Mouse (Mus musculus) olfactory bulb, adult 2 months (tissue): ENCODE measurements around the gene 6330409D20Rik. TPM values are rescaled to one million over a fixed set of nuclear protein-coding genes. Genes with fewer than 3 reads are reported as not detected.
A peak's percentile ranks its signal among the peaks of the same experiment; 100 is the strongest.

ENCODE experiments used
- H3K27ac ChIP-seq: fragments of 200-500 bp; 2 replicates; pipeline ENCODE4 v1.5.1; 2012; ENCODE audit warnings: low read depth, low read length; ENCODE audit not compliant: insufficient read depth
- H3K4me1 ChIP-seq: fragments of 200-500 bp; 2 replicates; pipeline ENCODE4 v1.6.1; 2012; ENCODE audit warnings: low read length; ENCODE audit not compliant: control insufficient read depth, insufficient read depth
- H3K4me3 ChIP-seq: fragments of 200-500 bp; 2 replicates; pipeline ENCODE4 v1.5.1; 2012; ENCODE audit warnings: mild to moderate bottlenecking, low read depth, low read length, moderate library complexity; ENCODE audit not compliant: insufficient read depth
- CTCF ChIP-seq: fragments of 200-500 bp; IDR thresholded peaks from 2 replicates; pipeline ENCODE4 v1.5.1; 2012; ENCODE audit warnings: low read depth, mild to moderate bottlenecking, low read length, moderate library complexity; ENCODE audit not compliant: insufficient read depth
- POLR2A ChIP-seq: fragments of 200-500 bp; IDR thresholded peaks from 2 replicates; pipeline ENCODE4 v1.6.1; 2012; ENCODE audit warnings: mild to moderate bottlenecking, low read depth, low read length, moderate library complexity; ENCODE audit not compliant: insufficient read depth
- WGBS: fragments of 180-500 bp; shearing (Covaris S2); methylation state at CpG from one replicate; pipeline ENCODE4 v1.1.7; 2018; 5-methylcytosine and 5-hydroxymethylcytosine counted together
- polyA plus RNA-seq: library from polyadenylated mRNA; stranded (reverse); fragments of >200 nt; gene quantifications from 2 replicates; pipeline ENCODE4 v1.2.4, GENCODE M21; 2012; ENCODE audit warnings: low replicate concordance; ENCODE audit not compliant: missing spikeins, insufficient read depth, insufficient read length

Gene 6330409D20Rik
- polyA plus RNA-seq, 1 experiment = not detected

DNA sequence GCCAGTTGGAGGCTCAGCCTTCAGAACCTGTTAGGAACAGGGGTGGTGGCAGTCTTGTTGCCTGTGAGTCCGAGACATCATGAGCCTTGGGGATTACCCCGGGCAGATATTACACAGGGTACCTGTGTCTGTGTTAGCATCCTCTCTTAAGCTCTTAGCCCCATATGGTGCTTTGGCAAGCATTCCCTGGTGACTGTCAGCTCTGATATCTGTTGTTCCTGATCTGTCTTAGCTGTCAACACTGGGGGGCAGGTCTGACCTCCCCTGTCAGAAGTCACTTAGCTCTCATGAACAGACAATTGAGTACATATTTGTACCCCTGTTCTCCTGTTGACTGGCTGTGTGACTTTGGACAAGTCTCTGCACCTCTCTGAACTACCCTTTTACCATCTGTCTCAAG is 18.2 kb upstream of the 6330409D20Rik start:
- Histone ChIP-seq H3K4me1 (peaks cover 7% of the 10 kb centered on the region), H3K27ac (no peak overlapping the region)

GRCm38 (mm10) chr2:32758503-32758902 is 17.7 kb upstream of the 6330409D20Rik start:
- Histone ChIP-seq H3K27ac (no peak overlapping the region), H3K4me1 (peaks cover 7% of the 10 kb centered on the region), H3K4me3 (no peak overlapping the region)
- TF ChIP-seq CTCF (no peak), POLR2A (no peak)
- 85% methylated on average over 8 of the region's 8 CpGs for WGBS

More for the DNA sequence above, 18.2 kb upstream of the 6330409D20Rik start:
- no peak overlapping the region for H3K4me3 ChIP-seq
- 88% methylated on average over 2 of the region's 2 CpGs for WGBS
- TF ChIP-seq POLR2A = no peak
- TF ChIP-seq CTCF = no peak

DNA sequence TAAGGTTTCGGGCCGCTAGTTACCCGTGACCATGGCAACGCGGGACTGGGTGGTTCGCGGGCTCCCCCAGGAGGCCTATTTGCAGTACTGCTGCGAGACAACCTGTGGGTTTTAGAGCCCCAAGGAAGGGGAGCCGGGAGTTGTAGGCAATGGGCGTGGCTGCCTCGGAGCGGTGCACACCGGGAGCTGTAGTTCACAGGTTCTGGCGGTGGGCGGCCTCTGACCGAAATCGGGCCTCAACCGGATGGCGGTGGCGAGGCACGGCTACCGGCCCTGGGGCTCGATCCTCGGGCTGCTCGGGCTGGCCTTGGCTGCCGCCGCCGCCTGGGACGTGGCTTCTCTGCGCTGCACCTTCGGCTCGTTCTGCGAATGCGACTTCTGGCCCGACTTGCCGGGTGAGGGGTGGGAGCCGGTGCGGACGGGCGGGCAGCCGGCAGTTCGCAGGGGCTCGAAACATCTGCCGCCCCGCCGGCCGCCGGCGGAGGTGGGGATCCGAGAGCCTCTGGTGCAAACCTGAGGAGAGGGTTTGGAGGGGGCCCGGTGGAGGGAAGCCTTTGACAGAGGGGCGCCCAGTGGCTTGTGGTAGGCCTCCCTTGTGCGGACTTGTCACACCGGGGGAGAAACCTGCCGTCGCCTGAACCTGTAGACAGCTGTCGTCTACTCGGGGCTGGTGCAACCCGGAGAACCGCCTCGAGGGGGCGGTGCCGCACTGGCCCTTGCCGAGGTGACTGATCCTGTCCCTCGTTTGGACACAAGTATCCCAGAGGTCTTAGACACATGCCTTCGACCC is 16.4 kb upstream of the 6330409D20Rik start, which contains the start of gene Tor2a:
Gene Tor2a (plus strand): TSS at position 179 of the 790 bp plus-strand sequence.
- H3K4me1 ChIP-seq = peaks cover 7% of the 10 kb centered on the region
- H3K4me3 ChIP-seq = peak within 1 kb of the TSS; percentile 94
- peak; percentile 93 for TF ChIP-seq CTCF
- TF ChIP-seq POLR2A = peak; percentile 66
- WGBS = under 1% methylated on average over 66 of the region's 66 CpGs
- peak within 1 kb of the TSS; percentile 93 for H3K27ac ChIP-seq

DNA sequence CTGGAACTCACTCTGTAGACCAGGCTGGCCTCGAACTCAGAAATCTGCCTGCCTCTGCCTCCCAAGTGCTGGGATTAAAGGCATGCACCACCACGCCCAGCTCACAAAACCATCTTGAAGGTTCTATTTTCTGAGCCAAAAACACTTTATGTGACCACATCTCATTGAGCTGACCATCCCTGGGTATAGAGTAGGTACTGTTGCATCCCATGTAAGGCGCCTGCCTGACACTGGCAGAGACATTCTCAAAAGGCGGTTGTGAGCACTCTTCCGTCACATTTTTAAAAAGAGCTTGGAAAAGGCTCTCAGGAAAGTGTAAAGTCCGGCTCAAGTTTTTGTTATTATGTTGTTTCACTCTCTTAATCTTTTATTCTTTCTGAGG is 15.8 kb upstream of the 6330409D20Rik start:
- Histone ChIP-seq H3K27ac (no peak overlapping the region), H3K4me1 (peaks cover 7% of the 10 kb centered on the region), H3K4me3 (no peak overlapping the region)
- WGBS = 33% methylated on average over 6 of the region's 6 CpGs
- TF ChIP-seq CTCF (no peak), POLR2A (no peak)

DNA sequence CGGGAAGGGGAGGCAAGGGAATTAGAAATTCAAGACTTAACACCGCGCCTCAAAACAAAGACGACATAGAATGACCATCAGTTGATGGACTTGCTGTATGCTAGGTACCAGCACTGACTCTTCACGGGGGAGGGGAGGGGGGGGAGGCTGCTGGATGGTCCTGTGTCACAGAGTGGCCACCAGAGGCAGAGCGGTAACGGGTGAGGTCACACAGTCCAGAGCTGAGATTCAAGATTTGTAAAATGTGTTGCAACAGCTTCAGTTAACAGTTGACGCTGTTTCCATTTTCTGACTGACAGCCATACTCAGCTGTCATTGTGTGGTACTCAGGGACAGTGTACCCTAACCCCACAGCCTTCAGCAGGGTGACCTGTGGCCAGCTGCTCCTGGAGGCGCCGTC is 11.4 kb upstream of the 6330409D20Rik start:
- no peak overlapping the region for H3K4me3 ChIP-seq
- peaks cover 6% of the 10 kb centered on the region; the same call in 1 of the 2 replicates for H3K4me1 ChIP-seq
- no peak overlapping the region for H3K27ac ChIP-seq
- WGBS = 71% methylated on average over 10 of the region's 10 CpGs
- TF ChIP-seq POLR2A (no peak), CTCF (no peak)

GRCm38 (mm10) chr2:32751665-32752033 is 10.8 kb upstream of the 6330409D20Rik start:
- no peak overlapping the region for H3K27ac ChIP-seq
- TF ChIP-seq CTCF (no peak), POLR2A (no peak)
- H3K4me3 ChIP-seq = no peak overlapping the region; the same call in 1 of the 2 replicates
- peaks cover 6% of the 10 kb centered on the region; the same call in 1 of the 2 replicates for H3K4me1 ChIP-seq
- WGBS = 38% methylated on average over 10 of the region's 10 CpGs

- Histone ChIP-seq H3K4me3 (no peak overlapping the region; the same call in 1 of the 2 replicates), H3K27ac (no peak overlapping the region), H3K4me1 (peaks cover 6% of the 10 kb centered on the region; the same call in 1 of the 2 replicates)
- WGBS = 36% methylated on average over 31 of the region's 31 CpGs
- no peak for TF ChIP-seq CTCF
- no peak for TF ChIP-seq POLR2A
Measured at GRCm38 (mm10) chr2:32750887-32751664, 10.3 kb upstream of the 6330409D20Rik start.

- Histone ChIP-seq H3K4me3 (no peak overlapping the region), H3K4me1 (peaks cover 6% of the 10 kb centered on the region; the same call in 1 of the 2 replicates), H3K27ac (no peak overlapping the region)
- 71% methylated on average over 7 of the region's 7 CpGs for WGBS
- TF ChIP-seq CTCF = no peak
- no peak for TF ChIP-seq POLR2A
Measured at GRCm38 (mm10) chr2:32750199-32750598, 9.4 kb upstream of the 6330409D20Rik start.

DNA sequence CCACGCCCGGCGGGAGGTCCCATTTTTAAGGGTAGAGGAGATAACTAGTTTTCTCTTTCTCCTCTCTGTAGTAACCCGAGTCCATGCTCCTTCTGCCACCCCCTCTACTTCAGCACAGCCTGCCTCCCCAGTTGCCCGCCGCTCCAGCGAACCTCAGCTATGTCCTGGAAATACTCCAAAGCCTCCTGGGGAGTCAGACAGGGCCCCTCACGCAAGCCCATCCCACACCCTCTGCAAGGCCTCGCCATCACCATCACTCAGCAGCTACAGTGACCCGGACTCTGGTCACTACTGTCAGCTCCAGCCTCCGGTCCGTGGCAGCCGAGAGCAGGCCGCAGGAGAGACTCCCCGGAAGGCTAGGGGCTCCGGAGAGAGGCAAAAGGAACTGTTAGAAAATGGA is 8.3 kb upstream of the 6330409D20Rik start:
- Histone ChIP-seq H3K27ac (no peak overlapping the region), H3K4me1 (peaks cover 6% of the 10 kb centered on the region; the same call in 1 of the 2 replicates), H3K4me3 (no peak overlapping the region)
- TF ChIP-seq POLR2A (no peak), CTCF (no peak)
- 87% methylated on average over 16 of the region's 16 CpGs for WGBS
